Mouse (Mus musculus): ENCODE results near the gene Numa1. TPM values are rescaled to one million over a fixed set of nuclear protein-coding genes. Genes with fewer than 3 reads are reported as not detected.

The Numa1 gene
- total and polyA plus RNA-seq, 2 experiments from 2014 or later, result 26.5 to 82.9 TPM

DNA sequence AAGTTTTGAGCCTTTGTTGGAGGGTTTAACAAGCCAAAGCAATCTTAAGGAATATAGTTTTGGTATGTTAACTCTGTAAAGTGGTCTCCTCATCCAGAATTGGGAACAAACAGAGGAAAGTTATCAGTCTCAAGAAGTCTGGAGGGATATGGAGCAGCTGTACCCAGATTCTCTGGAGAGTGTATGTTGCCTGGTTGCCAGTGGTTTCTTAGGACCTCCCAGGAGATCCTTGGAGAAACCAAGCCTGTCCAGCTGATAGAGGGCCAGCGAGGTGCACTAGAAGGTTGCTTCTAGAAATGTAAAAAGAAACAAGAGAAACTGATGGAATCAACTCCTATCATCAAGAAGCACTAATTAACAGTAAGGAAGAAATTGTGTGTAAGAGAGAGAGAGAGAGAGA, 17.7 kb downstream of the Numa1 start:
- Histone ChIP-seq H3K4me2 (ENCODE audit: low read depth, low read length) (no peak overlapping the region), H3K9me3 (ENCODE audit: low read length) (no peaks in the 10 kb centered on the region), H3K4me1 (ENCODE audit: insufficient read depth, low read length) (no peaks in the 10 kb centered on the region), H3K9ac (replicated peaks; ENCODE audit: low read length) (no peak overlapping the region), H3K4me3 (ENCODE audit: low read length) (no peak overlapping the region), H3K27me3 (ENCODE audit: insufficient read depth, low read length) (no peaks in the 10 kb centered on the region), H3K36me3 (ENCODE audit: insufficient read depth, low read length) (no peaks in the 10 kb centered on the region), H3K27ac (no peak overlapping the region)
- no peak for ATAC-seq
- 85% methylated on average over 1 of the region's 1 CpGs for WGBS
- no peak for DNase-seq (ENCODE audit: low spot score)
- TF ChIP-seq CTCF (IDR thresholded peaks at IDR 0.05; ENCODE audit: low read depth), result no peak

DNA sequence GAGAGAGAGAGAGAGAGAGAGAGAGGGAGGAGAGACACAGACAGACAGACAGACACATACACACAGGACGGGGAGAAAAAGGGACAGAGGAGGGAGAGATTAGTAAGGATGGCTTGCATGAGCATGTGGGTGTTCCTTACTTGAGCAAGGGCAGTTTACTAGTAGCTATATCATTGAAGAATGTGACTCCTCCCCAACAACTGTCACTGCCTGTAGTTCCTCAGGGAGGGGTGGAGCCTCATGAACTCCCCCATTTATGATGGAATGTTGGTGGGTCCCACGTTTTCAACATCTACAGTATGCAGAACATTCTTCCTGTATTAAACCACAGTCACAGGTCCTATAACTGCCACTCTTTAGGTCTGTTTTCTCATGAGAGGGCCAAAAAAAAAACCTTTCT, 18.2 kb downstream of the Numa1 start:
- no peaks in the 10 kb centered on the region for H3K27me3 ChIP-seq (ENCODE audit: insufficient read depth, low read length)
- ATAC-seq (no peak), DNase-seq (ENCODE audit: low spot score) (no peak)
- WGBS, result 81% methylated on average over 2 of the region's 2 CpGs
- no peak overlapping the region for H3K9ac ChIP-seq (replicated peaks; ENCODE audit: low read length)
- no peaks in the 10 kb centered on the region for H3K4me1 ChIP-seq (ENCODE audit: insufficient read depth, low read length)
- no peak for TF ChIP-seq CTCF (IDR thresholded peaks at IDR 0.05; ENCODE audit: low read depth)
- no peaks in the 10 kb centered on the region for H3K9me3 ChIP-seq (ENCODE audit: low read length)
- H3K4me2 ChIP-seq (ENCODE audit: low read depth, low read length), result no peak overlapping the region
- H3K4me3 ChIP-seq (ENCODE audit: low read length), result no peak overlapping the region
- H3K36me3 ChIP-seq (ENCODE audit: insufficient read depth, low read length), result no peaks in the 10 kb centered on the region
- no peak overlapping the region for H3K27ac ChIP-seq

DNA sequence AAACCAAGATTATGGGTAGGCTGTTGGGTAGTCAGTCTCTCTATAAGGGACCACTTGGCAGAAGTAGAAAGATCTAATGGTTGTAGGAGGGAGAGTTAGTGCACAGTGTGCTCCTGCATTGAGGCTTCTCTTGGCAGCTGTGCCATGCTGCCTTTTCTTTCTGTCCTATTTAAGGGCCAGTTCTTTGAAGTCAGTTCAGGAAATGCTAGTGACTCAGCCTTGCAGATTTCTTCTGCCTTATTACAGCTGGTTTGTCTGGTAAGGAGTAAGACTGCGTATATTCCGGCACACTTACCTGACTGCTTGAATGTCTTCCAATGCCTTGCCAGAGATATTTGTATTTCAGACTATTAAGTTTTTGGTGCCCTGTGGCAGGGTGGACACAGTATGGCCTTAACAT, 20.3 kb downstream of the Numa1 start:
- H3K36me3 ChIP-seq (ENCODE audit: insufficient read depth, low read length), result no peaks in the 10 kb centered on the region
- WGBS, result 85% methylated on average over 2 of the region's 2 CpGs
- ATAC-seq (no peak), DNase-seq (ENCODE audit: low spot score) (no peak)
- no peaks in the 10 kb centered on the region for H3K9me3 ChIP-seq (ENCODE audit: low read length)
- no peaks in the 10 kb centered on the region for H3K27me3 ChIP-seq (ENCODE audit: insufficient read depth, low read length)
- no peak overlapping the region for H3K4me3 ChIP-seq (ENCODE audit: low read length)
- H3K9ac ChIP-seq (replicated peaks; ENCODE audit: low read length), result no peak overlapping the region
- no peak for TF ChIP-seq CTCF (IDR thresholded peaks at IDR 0.05; ENCODE audit: low read depth)
- H3K4me2 ChIP-seq (ENCODE audit: low read depth, low read length), result no peak overlapping the region
- no peak overlapping the region for H3K27ac ChIP-seq
- H3K4me1 ChIP-seq (ENCODE audit: insufficient read depth, low read length), result no peaks in the 10 kb centered on the region

DNA sequence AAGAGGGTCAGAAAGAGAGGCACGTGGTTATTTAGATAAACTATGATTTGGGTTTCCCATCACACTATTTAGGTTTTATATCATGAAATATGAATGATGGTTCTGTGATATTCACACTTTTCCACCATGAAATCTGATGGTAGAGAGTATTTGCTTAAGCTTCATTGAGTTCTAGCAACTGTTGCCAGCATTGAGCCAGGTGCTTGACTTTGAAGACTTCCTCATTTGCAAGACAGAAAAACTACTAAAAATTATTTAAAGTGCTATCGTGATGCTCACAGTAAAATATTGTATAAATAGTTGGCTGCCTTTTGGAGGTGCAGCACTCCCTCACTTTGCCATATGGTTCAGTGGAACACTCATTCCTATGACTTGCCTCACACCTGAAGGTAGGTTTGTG, 21.4 kb downstream of the Numa1 start:
- no peak for TF ChIP-seq CTCF (IDR thresholded peaks at IDR 0.05; ENCODE audit: low read depth)
- no peaks in the 10 kb centered on the region for H3K27me3 ChIP-seq (ENCODE audit: insufficient read depth, low read length)
- no peak overlapping the region for H3K4me2 ChIP-seq (ENCODE audit: low read depth, low read length)
- no peak overlapping the region for H3K27ac ChIP-seq
- H3K9ac ChIP-seq (replicated peaks; ENCODE audit: low read length), result no peak overlapping the region
- no peaks in the 10 kb centered on the region for H3K9me3 ChIP-seq (ENCODE audit: low read length)
- no peak overlapping the region for H3K4me3 ChIP-seq (ENCODE audit: low read length)
- no peak for ATAC-seq
- no peaks in the 10 kb centered on the region for H3K4me1 ChIP-seq (ENCODE audit: insufficient read depth, low read length)
- no peak for DNase-seq (ENCODE audit: low spot score)
- WGBS, result 92% methylated on average over 2 of the region's 2 CpGs
- H3K36me3 ChIP-seq (ENCODE audit: insufficient read depth, low read length), result no peaks in the 10 kb centered on the region

DNA sequence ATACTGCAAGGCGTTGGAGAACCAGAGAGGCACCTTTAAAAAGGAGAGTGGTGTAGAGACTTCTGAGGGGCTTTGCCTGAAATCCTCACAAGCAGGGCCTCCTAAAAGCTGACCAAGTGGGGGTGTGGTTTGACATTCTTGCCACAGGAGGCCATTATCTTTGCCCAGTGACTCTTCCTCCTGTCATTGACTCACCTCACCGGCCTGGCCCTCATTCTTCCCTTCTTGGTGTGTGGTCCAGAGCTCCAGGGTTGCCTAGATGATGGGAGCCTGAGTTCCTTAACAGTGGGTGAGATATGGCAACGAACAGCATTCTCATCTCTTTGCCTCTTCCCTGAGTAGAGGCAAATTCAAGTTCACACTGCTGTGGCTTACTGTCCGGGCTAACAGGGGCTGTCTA, 22.0 kb downstream of the Numa1 start:
- H3K27ac ChIP-seq, result no peak overlapping the region
- H3K9me3 ChIP-seq (ENCODE audit: low read length), result no peaks in the 10 kb centered on the region
- no peak for DNase-seq (ENCODE audit: low spot score)
- no peak for ATAC-seq
- H3K27me3 ChIP-seq (ENCODE audit: insufficient read depth, low read length), result no peaks in the 10 kb centered on the region
- no peaks in the 10 kb centered on the region for H3K36me3 ChIP-seq (ENCODE audit: insufficient read depth, low read length)
- TF ChIP-seq CTCF (IDR thresholded peaks at IDR 0.05; ENCODE audit: low read depth), result no peak
- H3K4me3 ChIP-seq (ENCODE audit: low read length), result no peak overlapping the region
- no peaks in the 10 kb centered on the region for H3K4me1 ChIP-seq (ENCODE audit: insufficient read depth, low read length)
- 56% methylated on average over 4 of the region's 4 CpGs for WGBS
- no peak overlapping the region for H3K4me2 ChIP-seq (ENCODE audit: low read depth, low read length)
- H3K9ac ChIP-seq (replicated peaks; ENCODE audit: low read length), result no peak overlapping the region

DNA sequence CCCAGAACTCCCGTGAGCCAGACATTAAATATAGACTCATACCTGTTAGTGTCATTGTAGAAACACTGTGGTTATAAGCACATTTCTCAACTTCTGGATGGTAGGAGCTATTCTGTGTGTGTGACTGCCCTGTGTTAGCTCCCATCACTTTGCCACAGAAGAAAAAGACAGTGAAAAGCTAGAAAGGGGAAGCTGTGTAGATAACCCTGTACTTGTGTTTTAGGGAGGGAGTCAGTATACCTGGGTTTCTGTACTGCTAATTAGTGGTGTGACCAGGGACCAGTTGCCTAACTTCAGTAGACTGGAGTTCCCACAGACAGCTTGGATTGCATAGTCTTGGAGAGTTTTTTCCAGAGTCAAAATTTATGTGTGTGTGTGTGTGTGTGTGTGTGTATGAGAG, 22.6 kb downstream of the Numa1 start:
- H3K9ac ChIP-seq (replicated peaks; ENCODE audit: low read length), result no peak overlapping the region
- ATAC-seq, result no peak
- no peaks in the 10 kb centered on the region for H3K36me3 ChIP-seq (ENCODE audit: insufficient read depth, low read length)
- H3K4me2 ChIP-seq (ENCODE audit: low read depth, low read length), result no peak overlapping the region
- no peak for DNase-seq (ENCODE audit: low spot score)
- H3K27me3 ChIP-seq (ENCODE audit: insufficient read depth, low read length), result no peaks in the 10 kb centered on the region
- H3K27ac ChIP-seq, result no peak overlapping the region
- H3K9me3 ChIP-seq (ENCODE audit: low read length), result no peaks in the 10 kb centered on the region
- WGBS, result 92% methylated on average over 1 of the region's 1 CpGs
- H3K4me1 ChIP-seq (ENCODE audit: insufficient read depth, low read length), result no peaks in the 10 kb centered on the region
- TF ChIP-seq CTCF (IDR thresholded peaks at IDR 0.05; ENCODE audit: low read depth), result no peak
- H3K4me3 ChIP-seq (ENCODE audit: low read length), result no peak overlapping the region

DNA sequence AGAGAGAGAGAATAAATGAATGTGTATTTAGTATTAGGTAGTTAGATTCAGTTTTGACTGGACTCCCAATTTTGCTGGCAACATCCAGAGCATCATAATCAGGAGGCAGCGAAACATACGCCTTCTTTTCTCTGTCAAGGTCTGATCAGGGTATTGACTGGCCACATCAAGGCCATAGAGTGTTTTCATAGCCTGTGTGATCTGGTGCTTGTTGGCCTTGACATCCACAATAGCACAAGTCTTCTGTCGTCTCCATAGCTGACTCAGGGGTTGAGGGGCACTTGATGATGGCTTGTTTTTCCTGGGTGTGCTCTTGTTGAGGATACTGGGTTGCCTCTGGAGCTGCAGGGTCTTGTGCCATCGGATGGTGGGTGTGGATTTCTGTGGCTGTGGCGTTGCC, 23.0 kb downstream of the Numa1 start:
- Histone ChIP-seq H3K4me2 (ENCODE audit: low read depth, low read length) (no peak overlapping the region), H3K27ac (no peak overlapping the region), H3K27me3 (ENCODE audit: insufficient read depth, low read length) (no peaks in the 10 kb centered on the region), H3K36me3 (ENCODE audit: insufficient read depth, low read length) (no peaks in the 10 kb centered on the region), H3K4me1 (ENCODE audit: insufficient read depth, low read length) (no peaks in the 10 kb centered on the region), H3K4me3 (ENCODE audit: low read length) (no peak overlapping the region), H3K9ac (replicated peaks; ENCODE audit: low read length) (no peak overlapping the region), H3K9me3 (ENCODE audit: low read length) (no peaks in the 10 kb centered on the region)
- WGBS, result 93% methylated on average over 5 of the region's 5 CpGs
- DNase-seq (ENCODE audit: low spot score), result no peak
- TF ChIP-seq CTCF (IDR thresholded peaks at IDR 0.05; ENCODE audit: low read depth), result no peak
- no peak for ATAC-seq
